Mouse (Mus musculus) limb, embryonic 14.5 days (tissue): ENCODE results near the gene Rad23a. TPM values are rescaled to one million over a fixed set of nuclear protein-coding genes. Genes with fewer than 3 reads are reported as not detected.

Experiments
- ATAC-seq: fragments of 200-750 bp; cut with Nextera tagmentation; 2 replicates; pipeline ENCODE4 v1.8.0; 2017; ENCODE audit warnings: low read depth, moderate number of reproducible peaks, moderate TSS enrichment; ENCODE audit not compliant: low FRiP score
- DNase-seq: peaks from one replicate; pipeline ENCODE4 v3.0.0-alpha.2; 2015; ENCODE audit warnings: low spot score
- H3K27ac ChIP-seq: fragments of 300-500 bp; sonication (generic); replicated peaks from 2 replicates; pipeline ENCODE4 v1.5.1; 2014; ENCODE audit warnings: low read depth, mild to moderate bottlenecking, low read length, moderate library complexity, mixed read lengths
- H3K27me3 ChIP-seq: fragments of 300-500 bp; sonication (generic); 2 replicates; pipeline ENCODE4 v1.6.1; 2014; ENCODE audit warnings: low read length, mixed read lengths; ENCODE audit not compliant: control insufficient read depth, insufficient read depth
- H3K36me3 ChIP-seq: fragments of 300-500 bp; sonication (generic); 2 replicates; pipeline ENCODE4 v1.6.1; 2014; ENCODE audit warnings: mild to moderate bottlenecking, low read length, moderate library complexity, mixed read lengths; ENCODE audit not compliant: control insufficient read depth, insufficient read depth
- H3K4me1 ChIP-seq: fragments of 300-500 bp; sonication (generic); 2 replicates; pipeline ENCODE4 v1.6.1; 2014; ENCODE audit warnings: antibody characterized with exemption, low read length, mixed read lengths; ENCODE audit not compliant: control insufficient read depth, insufficient read depth
- H3K4me2 ChIP-seq: fragments of 300-500 bp; sonication (generic); replicated peaks from 2 replicates; pipeline ENCODE4 v1.6.1; 2014; ENCODE audit warnings: low read depth, mild to moderate bottlenecking, low read length, moderate library complexity; ENCODE audit not compliant: severe bottlenecking
- H3K4me3 ChIP-seq: fragments of 300-500 bp; sonication (generic); replicated peaks from 2 replicates; pipeline ENCODE4 v1.5.1; 2014; ENCODE audit warnings: low read length
- H3K9ac ChIP-seq: fragments of 300-500 bp; sonication (generic); 2 replicates; pipeline ENCODE4 v1.6.1; 2014; ENCODE audit warnings: mild to moderate bottlenecking, low read depth, low read length, moderate library complexity; ENCODE audit not compliant: severe bottlenecking
- H3K9me3 ChIP-seq: fragments of 300-500 bp; sonication (generic); 2 replicates; pipeline ENCODE4 v1.6.1; 2016; ENCODE audit warnings: low read length; ENCODE audit not compliant: control insufficient read depth
- POLR2A ChIP-seq: fragments of 200-500 bp; IDR thresholded peaks from 2 replicates; pipeline ENCODE4 v1.8.0; 2012; ENCODE audit warnings: inconsistent platforms, mild to moderate bottlenecking, moderate library complexity, borderline replicate concordance; ENCODE audit not compliant: insufficient read depth, insufficient read length; ENCODE audit errors: extremely low read depth
- WGBS: fragments of 180-500 bp; shearing (Covaris S2); extraction: QIAGEN DNeasy Blood & Tissue Kit; methylation state at CpG from one replicate; pipeline ENCODE4 v1.1.7; 2014; 5-methylcytosine and 5-hydroxymethylcytosine counted together
- polyA plus RNA-seq, 2 experiments: library from polyadenylated mRNA; depleted of rRNA in 1 of 2; stranded (reverse) in 1 of 2; unstranded in 1 of 2; fragments of >200 nt; fragmentation: Nextera tagmentation in 1 of 2; extraction: Ambion mirVana in 1 of 2; gene quantifications; 2 replicates each; pipeline versions ENCODE4 v1.2.1 to v1.2.3; 2012 to 2014

The Rad23a gene
- polyA plus RNA-seq, 2 experiments: 82.0 to 104 TPM

DNA sequence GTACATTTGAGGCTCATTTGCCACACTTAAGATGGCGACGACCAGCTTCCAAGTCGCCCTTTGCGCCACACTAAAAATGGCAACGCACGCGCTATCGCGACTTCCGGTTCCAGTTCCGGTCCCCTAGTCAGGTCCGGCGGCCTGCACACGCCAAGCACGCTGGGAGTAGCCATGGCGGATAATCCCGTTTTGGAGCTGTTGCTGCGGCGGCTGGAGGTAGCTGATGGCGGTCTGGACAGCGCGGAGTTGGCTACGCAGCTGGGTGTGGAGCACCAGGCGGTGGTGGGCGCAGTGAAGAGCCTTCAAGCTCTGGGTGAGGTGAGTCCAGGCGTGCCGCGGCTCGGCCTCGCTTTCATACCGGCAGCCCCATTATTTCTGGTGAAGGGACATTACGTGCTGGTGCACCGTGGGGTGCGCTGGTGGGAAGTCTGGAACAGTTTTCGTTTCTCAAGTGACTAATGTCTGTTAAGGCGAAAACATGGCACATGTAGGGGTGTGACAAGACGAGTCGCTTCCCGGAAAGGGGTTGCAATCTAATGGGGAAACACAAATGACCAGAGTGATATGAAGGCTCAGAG is 16.5 kb upstream of the Rad23a start, which contains the start of gene Farsa:
TSS of gene Farsa (plus strand) at position 126 of the 578 bp plus-strand sequence.
- no peaks in the 10 kb centered on the region for H3K9me3 ChIP-seq
- WGBS: 3% methylated on average over 39 of the region's 39 CpGs
- DNase-seq (peak; percentile 93), ATAC-seq (peak; percentile 91)
- peaks cover 11% of the 10 kb centered on the region for H3K4me1 ChIP-seq
- no peaks in the 10 kb centered on the region for H3K27me3 ChIP-seq
- peaks cover 28% of the 10 kb centered on the region for H3K36me3 ChIP-seq
- H3K9ac ChIP-seq: peak within 1 kb of the TSS; percentile 78
- peak within 1 kb of the TSS; percentile 87 for H3K4me3 ChIP-seq
- peak; percentile 96; the same call in 1 of the 2 replicates for TF ChIP-seq POLR2A
- H3K4me2 ChIP-seq: peak within 1 kb of the TSS; percentile 85
- H3K27ac ChIP-seq: peak within 1 kb of the TSS; percentile 68

GRCm38 (mm10) chr8:84856434-84856833 is 16.0 kb upstream of the Rad23a start:
- peak overlapping the region; percentile 87 for H3K4me3 ChIP-seq

DNA sequence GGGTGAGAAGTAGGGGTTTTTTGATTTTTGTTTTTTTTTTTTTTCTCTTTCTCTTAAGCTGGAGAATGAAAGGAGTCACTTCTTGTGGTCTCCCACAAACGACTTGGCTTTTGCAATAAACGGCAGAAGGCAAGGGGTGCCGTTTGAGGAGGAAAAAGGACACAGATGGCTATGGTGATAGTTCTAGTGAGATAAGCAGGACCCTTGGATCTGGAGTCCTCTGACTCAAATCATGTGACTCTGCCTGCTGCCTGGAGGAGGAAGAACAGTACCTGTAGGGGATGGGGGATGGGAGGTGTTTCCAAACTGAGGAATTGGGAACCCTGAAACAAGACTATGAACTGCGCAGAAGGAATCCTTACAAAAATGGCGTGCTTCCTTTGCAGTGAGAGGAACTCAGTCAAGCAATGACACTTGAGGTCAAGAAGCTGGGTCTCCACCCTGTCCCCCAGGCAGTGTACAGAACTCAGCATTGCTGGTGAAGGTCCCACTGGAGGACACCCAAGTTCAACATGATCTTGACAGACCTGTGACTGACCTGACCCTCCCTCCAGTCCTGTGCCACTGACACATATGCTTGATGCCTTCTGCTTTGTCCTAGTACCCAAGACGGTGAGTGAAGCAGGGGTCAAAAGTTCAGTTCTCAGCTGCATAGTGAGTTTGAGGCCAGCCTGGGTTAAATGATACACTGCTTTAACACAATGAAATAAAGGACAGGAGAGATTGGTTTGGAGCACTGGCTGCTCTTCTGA is 7.4 kb upstream of the Rad23a start:
- 41% methylated on average over 6 of the region's 6 CpGs for WGBS
- Histone ChIP-seq H3K9me3 (no peaks in the 10 kb centered on the region), H3K27ac (peak overlapping the region; percentile 76), H3K27me3 (no peaks in the 10 kb centered on the region), H3K4me2 (peak overlapping the region; percentile 74), H3K36me3 (peaks cover 29% of the 10 kb centered on the region), H3K9ac (peak overlapping the region; percentile 63), H3K4me1 (peaks cover 20% of the 10 kb centered on the region; the same call in 1 of the 2 replicates), H3K4me3 (peak overlapping the region; percentile 79)
- no peak for DNase-seq
- TF ChIP-seq POLR2A: no peak
- ATAC-seq: no peak

More at GRCm38 (mm10) chr8:84856434-84856833, 16.0 kb upstream of the Rad23a start:
- no peak overlapping the region for H3K27ac ChIP-seq
- H3K27me3 ChIP-seq: no peaks in the 10 kb centered on the region
- DNase-seq (no peak), ATAC-seq (no peak)
- WGBS: 94% methylated on average over 3 of the region's 3 CpGs
- H3K36me3 ChIP-seq: peaks cover 23% of the 10 kb centered on the region
- no peak overlapping the region for H3K9ac ChIP-seq
- peak overlapping the region; percentile 85 for H3K4me2 ChIP-seq
- H3K9me3 ChIP-seq: no peaks in the 10 kb centered on the region
- TF ChIP-seq POLR2A: no peak
- H3K4me1 ChIP-seq: peaks cover 11% of the 10 kb centered on the region

- Histone ChIP-seq H3K9me3 (no peaks in the 10 kb centered on the region), H3K9ac (peak within 1 kb of the TSS; percentile 92), H3K27ac (peak within 1 kb of the TSS; percentile 76), H3K4me1 (peaks cover 20% of the 10 kb centered on the region; the same call in 1 of the 2 replicates), H3K4me2 (peak within 1 kb of the TSS; percentile 74), H3K36me3 (peaks cover 39% of the 10 kb centered on the region), H3K4me3 (peak within 1 kb of the TSS; percentile 79), H3K27me3 (no peaks in the 10 kb centered on the region)
- DNase-seq (peak; percentile 100), ATAC-seq (peak; percentile 99)
- whole genome bisulfite sequencing: under 1% methylated on average over 54 of the region's 55 CpGs
- peak; percentile 98 for TF ChIP-seq POLR2A
These were observed 6.5 kb upstream of the Rad23a start, which contains the start of gene Calr for GRCm38 (mm10) chr8:84846722-84847572. Calr (minus strand) TSS chr8:84846934.

- ATAC-seq (peak; percentile 4; the same call in 1 of the 2 replicates), DNase-seq (no peak)
These were observed 5.7 kb upstream of the Rad23a start for GRCm38 (mm10) chr8:84846094-84846721.

More at GRCm38 (mm10) chr8:84846094-84846721, 5.7 kb upstream of the Rad23a start:
- no peak for TF ChIP-seq POLR2A
- Histone ChIP-seq H3K27me3 (no peaks in the 10 kb centered on the region), H3K27ac (peak overlapping the region; percentile 71), H3K9ac (peak overlapping the region; percentile 92), H3K4me3 (peak overlapping the region; percentile 79), H3K36me3 (peaks cover 46% of the 10 kb centered on the region), H3K9me3 (no peaks in the 10 kb centered on the region), H3K4me2 (peak overlapping the region; percentile 65), H3K4me1 (peaks cover 20% of the 10 kb centered on the region; the same call in 1 of the 2 replicates)
- WGBS: 1% methylated on average over 30 of the region's 30 CpGs
